Mouse (Mus musculus) erythroblast, embryonic 14.5 days (primary cell): ENCODE results near the gene Coa3. TPM values are rescaled to one million over a fixed set of nuclear protein-coding genes. Genes with fewer than 3 reads are reported as not detected.
A peak's percentile ranks its signal among the peaks of the same experiment; 100 is the strongest.

Experiments
- H3K27me3 ChIP-seq: 2 replicates; pipeline ENCODE4 v1.6.1; 2012; ENCODE audit warnings: inconsistent platforms; ENCODE audit not compliant: control insufficient read depth
- H3K36me3 ChIP-seq: 2 replicates; pipeline ENCODE4 v1.6.1; 2012; ENCODE audit warnings: mild to moderate bottlenecking, inconsistent platforms; ENCODE audit not compliant: control insufficient read depth
- H3K4me1 ChIP-seq: 2 replicates; pipeline ENCODE4 v1.6.1; 2012; ENCODE audit warnings: inconsistent platforms; ENCODE audit not compliant: control insufficient read depth
- H3K4me3 ChIP-seq: replicated peaks from 2 replicates; pipeline ENCODE3; 2012; ENCODE audit warnings: moderate library complexity, mild to moderate bottlenecking, inconsistent platforms
- H3K9me3 ChIP-seq: 2 replicates; pipeline ENCODE4 v1.6.1; 2012; ENCODE audit warnings: low read length, inconsistent platforms, mixed read lengths; ENCODE audit not compliant: control insufficient read depth
- GATA1 ChIP-seq: IDR thresholded peaks from 2 replicates; pipeline ENCODE4 v1.6.1; 2012; ENCODE audit warnings: low read length, inconsistent platforms, mixed read lengths
- TAL1 ChIP-seq: IDR thresholded peaks from 3 replicates; pipeline ENCODE4 v1.6.1; 2012; ENCODE audit warnings: low read length, inconsistent platforms, mixed read lengths
- polyA plus RNA-seq: library from polyadenylated mRNA; stranded (reverse); fragments of >175 nt; gene quantifications from 2 replicates; pipeline ENCODE4 v1.2.3, GENCODE M21; 2012

The Coa3 gene
- polyA plus RNA-seq, 1 experiment = 2.2 TPM

DNA sequence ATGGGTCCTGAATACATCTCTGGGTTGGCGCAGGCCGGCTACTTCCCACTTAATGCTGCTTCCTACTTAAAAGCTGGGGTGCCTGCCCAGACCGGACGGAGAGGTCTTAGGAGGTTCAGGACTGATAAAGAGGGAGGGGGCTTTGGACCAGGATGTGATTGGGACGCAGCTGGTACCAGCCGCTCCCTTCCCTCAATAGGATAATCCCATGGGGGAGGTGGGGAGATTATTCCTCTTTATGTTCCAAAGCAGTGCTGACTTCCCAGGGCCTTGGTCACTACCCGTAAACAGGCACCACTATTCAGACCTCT lies 32.3 kb downstream of the Coa3 start:
- H3K4me1 ChIP-seq = peaks cover 20% of the 10 kb centered on the region
- no peak for TF ChIP-seq GATA1
- TF ChIP-seq TAL1 = no peak
- peaks cover 77% of the 10 kb centered on the region for H3K27me3 ChIP-seq
- H3K36me3 ChIP-seq = no peaks in the 10 kb centered on the region
- H3K9me3 ChIP-seq = peaks cover 12% of the 10 kb centered on the region; the same call in 1 of the 2 replicates
- peak overlapping the region; percentile 36 for H3K4me3 ChIP-seq

DNA sequence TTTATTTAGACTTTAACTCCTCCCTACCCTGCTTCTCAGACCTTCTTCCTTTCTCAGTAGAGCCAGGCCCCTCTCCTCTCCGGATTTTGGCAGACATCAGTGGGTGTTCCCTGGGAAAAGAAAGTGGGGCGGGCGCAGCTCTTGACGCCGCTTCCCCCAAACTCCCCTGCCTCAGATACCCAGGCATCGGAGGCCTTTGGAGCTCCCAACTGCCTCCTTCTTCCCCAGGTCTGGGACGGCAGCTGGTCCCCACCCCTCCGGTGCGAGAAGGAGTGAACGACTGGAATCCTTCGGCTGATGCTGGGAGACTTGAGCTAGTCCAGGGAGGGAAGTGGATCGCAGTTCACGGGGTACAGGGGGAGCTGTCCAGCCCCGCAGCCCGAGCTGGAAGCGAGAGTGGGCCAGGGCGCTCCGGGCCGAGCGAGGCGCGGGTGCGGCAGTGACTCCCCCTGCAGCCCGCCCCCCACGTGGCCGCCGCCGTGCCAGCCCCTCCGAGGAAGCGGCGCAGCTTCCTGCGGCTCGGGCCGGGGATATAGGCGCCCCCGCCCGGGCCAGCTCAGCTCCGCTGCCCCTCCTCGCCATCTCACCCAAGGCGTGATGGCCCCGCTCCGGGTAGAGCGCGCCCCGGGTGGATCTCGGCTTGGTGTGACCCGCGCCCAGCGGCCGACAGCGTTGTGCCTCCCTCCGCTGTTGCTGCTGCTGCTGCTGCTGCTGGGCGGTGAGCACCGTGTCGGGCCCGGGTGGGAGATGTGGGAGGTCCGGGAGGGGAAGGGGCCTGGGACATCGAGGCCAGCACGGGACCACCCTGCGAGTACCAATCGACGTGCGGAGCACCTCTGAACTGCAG lies 32.8 kb downstream of the Coa3 start, which contains the start of gene Ramp2:
Gene Ramp2 (plus strand): TSS at position 174 of the 847 bp plus-strand sequence.
- H3K4me1 ChIP-seq = peaks cover 17% of the 10 kb centered on the region
- H3K4me3 ChIP-seq = peak within 1 kb of the TSS; percentile 36
- H3K27me3 ChIP-seq = peaks cover 75% of the 10 kb centered on the region
- no peak for TF ChIP-seq GATA1
- TF ChIP-seq TAL1 = no peak
- H3K36me3 ChIP-seq = no peaks in the 10 kb centered on the region
- H3K9me3 ChIP-seq = peaks cover 12% of the 10 kb centered on the region; the same call in 1 of the 2 replicates

DNA sequence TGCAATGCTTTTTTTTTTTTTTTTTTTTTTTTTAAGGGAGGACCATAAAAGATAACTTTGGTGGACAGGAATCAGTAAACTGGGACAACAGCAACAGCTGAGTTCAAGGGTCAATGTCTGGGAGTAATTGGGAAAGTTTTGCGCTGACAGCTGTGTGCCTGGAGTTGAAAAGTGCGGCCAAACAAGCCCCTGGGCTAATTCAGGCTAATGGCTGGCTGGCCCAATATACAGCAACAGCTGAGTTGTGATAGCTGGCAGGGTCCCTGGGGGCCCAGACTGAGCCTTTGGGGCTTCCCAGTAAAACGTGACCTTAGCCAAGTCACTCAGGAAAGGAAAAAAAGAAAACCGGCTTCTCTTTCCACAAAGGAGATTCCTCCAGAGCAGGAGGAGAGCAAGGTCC lies 33.8 kb downstream of the Coa3 start:
- Histone ChIP-seq H3K36me3 (no peaks in the 10 kb centered on the region), H3K27me3 (peaks cover 76% of the 10 kb centered on the region), H3K9me3 (peaks cover 12% of the 10 kb centered on the region; the same call in 1 of the 2 replicates), H3K4me1 (peaks cover 17% of the 10 kb centered on the region), H3K4me3 (no peak overlapping the region)
- TF ChIP-seq GATA1 = no peak
- TF ChIP-seq TAL1 = no peak

- Histone ChIP-seq H3K4me3 (no peak overlapping the region), H3K4me1 (no peaks in the 10 kb centered on the region), H3K27me3 (peaks cover 48% of the 10 kb centered on the region), H3K36me3 (no peaks in the 10 kb centered on the region), H3K9me3 (peaks cover 4% of the 10 kb centered on the region; the same call in 1 of the 2 replicates)
- TF ChIP-seq GATA1 (no peak), TAL1 (no peak)
Measured at GRCm38 (mm10) chr11:101238071-101238647, 40.8 kb downstream of the Coa3 start.

DNA sequence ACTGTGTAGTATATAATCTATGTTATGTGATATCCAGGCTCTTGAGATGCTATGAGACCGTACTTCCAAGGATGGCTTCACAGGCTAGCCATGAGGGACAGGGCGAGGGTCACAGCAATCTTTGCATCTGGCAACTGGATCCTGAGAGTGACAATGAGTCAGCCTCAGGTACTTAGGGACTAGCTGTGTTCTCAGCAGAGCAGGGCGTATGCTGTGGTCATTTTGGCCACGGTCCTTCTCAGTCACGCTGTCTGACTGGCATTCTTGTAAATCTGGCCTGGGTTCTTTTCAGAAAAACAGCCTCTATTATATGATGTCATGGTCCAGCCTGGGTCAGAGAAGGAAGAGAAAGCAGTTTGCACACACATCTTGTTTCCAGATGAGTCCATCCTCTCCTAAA lies 42.1 kb downstream of the Coa3 start:
- Histone ChIP-seq H3K9me3 (peaks cover 4% of the 10 kb centered on the region; the same call in 1 of the 2 replicates), H3K4me3 (no peak overlapping the region), H3K36me3 (no peaks in the 10 kb centered on the region), H3K27me3 (peaks cover 48% of the 10 kb centered on the region), H3K4me1 (no peaks in the 10 kb centered on the region)
- no peak for TF ChIP-seq TAL1

DNA sequence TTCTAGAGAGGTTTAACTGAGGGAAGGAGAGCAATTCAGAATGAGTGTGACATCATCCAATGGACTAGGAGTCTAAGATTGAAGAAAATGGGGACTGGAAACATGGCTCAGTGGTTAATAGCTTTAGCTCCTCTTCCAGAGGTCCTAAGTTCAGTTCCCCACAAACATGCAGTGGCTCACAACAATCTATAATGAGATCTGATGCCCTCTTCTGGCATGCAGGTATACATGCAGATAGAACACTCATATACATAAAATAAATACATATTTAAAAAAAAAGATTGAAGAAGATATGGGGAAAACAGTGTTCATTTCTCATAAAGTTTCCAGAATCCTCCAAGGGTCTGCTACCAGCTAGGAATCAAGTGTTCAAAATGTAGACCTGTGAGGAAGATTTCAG lies 43.5 kb downstream of the Coa3 start:
- Histone ChIP-seq H3K9me3 (peaks cover 4% of the 10 kb centered on the region; the same call in 1 of the 2 replicates), H3K36me3 (no peaks in the 10 kb centered on the region), H3K4me1 (peaks cover 1% of the 10 kb centered on the region; the same call in 1 of the 2 replicates), H3K27me3 (peaks cover 58% of the 10 kb centered on the region), H3K4me3 (no peak overlapping the region)
- TF ChIP-seq GATA1 = no peak
- no peak for TF ChIP-seq TAL1

- Histone ChIP-seq H3K36me3 (no peaks in the 10 kb centered on the region), H3K9me3 (peaks cover 4% of the 10 kb centered on the region; the same call in 1 of the 2 replicates), H3K4me3 (no peak overlapping the region), H3K4me1 (peaks cover 1% of the 10 kb centered on the region; the same call in 1 of the 2 replicates), H3K27me3 (peaks cover 71% of the 10 kb centered on the region)
- TF ChIP-seq TAL1 (no peak), GATA1 (no peak)
Measured at GRCm38 (mm10) chr11:101234124-101234523, 44.8 kb downstream of the Coa3 start.

- peaks cover 4% of the 10 kb centered on the region; the same call in 1 of the 2 replicates for H3K9me3 ChIP-seq
- H3K27me3 ChIP-seq = peaks cover 78% of the 10 kb centered on the region
- H3K4me1 ChIP-seq = peaks cover 1% of the 10 kb centered on the region; the same call in 1 of the 2 replicates
- H3K36me3 ChIP-seq = no peaks in the 10 kb centered on the region
- H3K4me3 ChIP-seq = no peak overlapping the region
- TF ChIP-seq TAL1 = no peak
- TF ChIP-seq GATA1 = no peak
Measured at GRCm38 (mm10) chr11:101233240-101233639, 45.7 kb downstream of the Coa3 start.
